Mouse (Mus musculus) left cerebral cortex, adult 11 months (tissue): Measurements from ENCODE around the gene Spata18.

ENCODE experiments used
- DNase-seq: peaks from one replicate; pipeline ENCODE4 v3.0.0; 2022; ENCODE audit warnings: low spot score

Spata18 gene

GRCm38 (mm10) chr5:73716941-73717340 is 65.8 kb downstream of the Spata18 start:
- DNase-seq: no peak

- DNase-seq: no peak
These were observed 70.6 kb downstream of the Spata18 start for GRCm38 (mm10) chr5:73721682-73722282.

GRCm38 (mm10) chr5:73725981-73726380 is 74.8 kb downstream of the Spata18 start:
- no peak for DNase-seq

GRCm38 (mm10) chr5:73728651-73729050 is 77.5 kb downstream of the Spata18 start:
- DNase-seq: no peak
